Mouse (Mus musculus) testis, adult 2 months (tissue): ENCODE measurements around the gene Tfe3.
"Not testable (repeated sequence)": the region's sequence is repeated elsewhere in the genome, so short reads cannot be mapped to it uniquely, and the experiment has no call there.

ENCODE experiments used
- CTCF ChIP-seq: fragments of 200-500 bp; IDR thresholded peaks from 2 replicates; pipeline ENCODE4 v1.5.1; 2012; ENCODE audit warnings: low read depth, mild to moderate bottlenecking, inconsistent platforms, low read length, moderate library complexity; ENCODE audit not compliant: control insufficient read depth, insufficient read depth, insufficient replicate concordance
- POLR2A ChIP-seq: fragments of 200-500 bp; IDR thresholded peaks from 2 replicates; pipeline ENCODE4 v1.6.1; 2012; ENCODE audit warnings: low read depth, mild to moderate bottlenecking, inconsistent platforms, low read length, moderate library complexity; ENCODE audit not compliant: control insufficient read depth

DNA sequence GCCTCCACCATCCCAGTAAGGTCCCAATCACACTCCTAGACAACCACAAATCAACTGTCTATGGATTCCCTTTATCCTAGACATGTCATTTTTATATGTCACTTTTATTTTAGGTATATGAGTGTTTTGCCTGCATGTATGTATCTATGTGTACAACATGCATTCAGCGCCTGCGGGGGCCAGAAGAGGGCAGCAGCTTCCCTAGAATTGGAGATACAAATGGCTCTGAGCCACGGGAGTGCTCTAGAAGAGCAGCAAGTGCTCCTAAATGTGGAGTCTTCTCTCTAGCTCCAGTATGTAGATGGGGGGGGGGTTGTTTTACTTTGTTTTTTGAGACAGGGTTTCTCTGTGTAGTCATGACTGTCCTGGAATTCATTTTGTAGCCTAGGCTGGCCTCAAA lies 8.7 kb upstream of the Tfe3 start:
- TF ChIP-seq POLR2A, CTCF: not testable (repeated sequence)
